Mouse (Mus musculus) liver, embryonic 12.5 days (tissue): ENCODE data around the gene Hapln2. TPM values are rescaled to one million over a fixed set of nuclear protein-coding genes. Genes with fewer than 3 reads are reported as not detected.

ENCODE experiments used
- ATAC-seq: fragments of 200-750 bp; cut with Nextera tagmentation; 2 replicates; pipeline ENCODE4 v1.8.0; 2017; ENCODE audit warnings: moderate number of reproducible peaks, mild to moderate bottlenecking, moderate library complexity
- H3K27ac ChIP-seq: fragments of 300-500 bp; sonication (generic); 2 replicates; pipeline ENCODE4 v1.5.1; 2016; ENCODE audit warnings: mild to moderate bottlenecking
- H3K27me3 ChIP-seq: fragments of 300-500 bp; sonication (generic); replicated peaks from 2 replicates; pipeline ENCODE4 v1.6.1; 2016; ENCODE audit warnings: mild to moderate bottlenecking, moderate library complexity
- H3K36me3 ChIP-seq: fragments of 300-500 bp; sonication (generic); 2 replicates; pipeline ENCODE4 v1.6.1; 2016; ENCODE audit warnings: mild to moderate bottlenecking, moderate library complexity
- H3K4me1 ChIP-seq: fragments of 300-500 bp; sonication (generic); 2 replicates; pipeline ENCODE4 v1.6.1; 2016
- H3K4me2 ChIP-seq: fragments of 300-500 bp; sonication (generic); 2 replicates; pipeline ENCODE4 v1.6.1; 2016; ENCODE audit warnings: mild to moderate bottlenecking, moderate library complexity
- H3K4me3 ChIP-seq: fragments of 300-500 bp; sonication (generic); 2 replicates; pipeline ENCODE4 v1.5.1; 2016; ENCODE audit warnings: mild to moderate bottlenecking, moderate library complexity
- H3K9ac ChIP-seq: fragments of 300-500 bp; sonication (generic); 2 replicates; pipeline ENCODE4 v1.6.1; 2016; ENCODE audit warnings: mild to moderate bottlenecking, moderate library complexity
- H3K9me3 ChIP-seq: fragments of 300-500 bp; sonication (generic); replicated peaks from 2 replicates; pipeline ENCODE4 v1.6.1; 2016; ENCODE audit warnings: mild to moderate bottlenecking, moderate library complexity
- WGBS: fragments of 180-500 bp; shearing (Covaris S2); methylation state at CpG from one replicate; pipeline ENCODE4 v1.1.7; 2016; ENCODE audit not compliant: insufficient replicate concordance; 5-methylcytosine and 5-hydroxymethylcytosine counted together
- polyA plus RNA-seq: library from polyadenylated mRNA; unstranded; fragments of >200 nt; fragmentation: Nextera tagmentation; extraction: Ambion mirVana; gene quantifications from 2 replicates; pipeline ENCODE4 v1.2.1, GENCODE M21; 2016

Hapln2 gene
- not detected in 2 replicates for polyA plus RNA-seq

DNA sequence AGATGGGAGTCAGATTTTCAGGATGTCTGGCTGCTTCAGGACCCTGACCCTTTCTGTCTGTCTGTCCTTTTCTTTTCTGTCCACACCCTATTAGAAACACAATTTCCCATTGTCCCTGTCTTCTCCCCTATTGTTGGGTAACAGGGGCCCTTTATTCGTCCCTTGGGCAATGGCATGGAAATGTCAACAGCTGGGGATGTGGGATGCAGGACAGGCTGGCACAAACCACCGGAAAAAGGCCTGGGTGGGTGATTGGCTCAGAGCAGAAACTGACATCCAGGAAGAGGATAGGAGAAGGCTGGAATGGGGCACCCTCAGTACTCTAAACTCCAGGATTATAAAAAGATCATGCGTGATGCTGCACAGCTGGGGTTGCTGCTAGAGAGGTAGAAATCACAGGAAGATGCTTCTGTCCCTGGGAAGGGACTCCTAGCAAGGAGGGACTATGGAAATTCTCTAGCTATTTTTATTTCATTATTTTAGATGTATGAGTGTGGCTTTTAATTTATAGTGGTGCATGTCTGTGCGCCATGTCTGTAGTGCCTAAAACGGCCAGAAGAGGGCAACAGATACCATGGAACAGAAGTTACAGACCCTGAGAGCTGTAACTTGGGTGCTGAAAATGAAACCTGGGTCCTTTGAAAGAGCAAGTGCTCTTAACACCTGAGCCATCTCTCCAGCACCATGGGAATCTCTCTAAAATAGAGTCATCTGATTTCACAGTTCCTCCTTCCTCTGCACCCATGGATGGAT is at the start of gene Hapln2:
Hapln2 (minus strand) TSS at position 150 of the 753 bp plus-strand sequence.
- ATAC-seq = no peak
- peaks cover 95% of the 10 kb centered on the region for H3K27me3 ChIP-seq
- no peak within 1 kb of the TSS for H3K27ac ChIP-seq
- no peak within 1 kb of the TSS for H3K9ac ChIP-seq
- H3K36me3 ChIP-seq = no peaks in the 10 kb centered on the region
- WGBS = 49% methylated on average over 5 of the region's 5 CpGs
- H3K4me1 ChIP-seq = peaks cover 15% of the 10 kb centered on the region
- H3K4me3 ChIP-seq = no peak within 1 kb of the TSS
- peaks cover 7% of the 10 kb centered on the region; the same call in 1 of the 2 replicates for H3K9me3 ChIP-seq
- no peak within 1 kb of the TSS for H3K4me2 ChIP-seq

DNA sequence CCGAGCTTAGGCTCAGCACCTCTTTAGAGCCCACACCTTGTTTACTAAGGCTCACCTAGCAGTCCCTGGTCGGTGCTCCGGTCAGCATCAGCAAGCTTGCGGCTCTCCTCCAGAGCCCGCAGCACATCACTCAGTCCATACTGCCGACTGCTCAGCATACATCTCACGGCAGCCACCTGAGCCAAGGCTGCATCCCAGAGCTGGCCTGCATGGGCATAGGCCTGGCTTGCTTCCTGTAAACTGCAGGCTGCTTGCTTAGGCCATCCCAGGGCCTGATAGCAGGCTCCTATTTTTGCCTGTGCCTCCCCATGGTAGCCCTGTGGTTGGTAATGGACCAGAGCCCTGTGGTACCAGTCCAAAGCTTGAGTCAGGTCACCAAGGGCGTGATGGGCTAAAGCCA is 47.4 kb upstream of the Hapln2 start:
- Histone ChIP-seq H3K4me1 (no peaks in the 10 kb centered on the region), H3K9ac (no peak overlapping the region), H3K27ac (no peak overlapping the region), H3K27me3 (peaks cover 63% of the 10 kb centered on the region), H3K9me3 (no peaks in the 10 kb centered on the region), H3K36me3 (no peaks in the 10 kb centered on the region), H3K4me3 (no peak overlapping the region), H3K4me2 (no peak overlapping the region)
- ATAC-seq = no peak
- 63% methylated on average over 8 of the region's 8 CpGs for WGBS

- no peak for ATAC-seq
Measured at GRCm38 (mm10) chr3:88074351-88074750, 47.0 kb upstream of the Hapln2 start.

GRCm38 (mm10) chr3:88073631-88074030 is 46.2 kb upstream of the Hapln2 start:
- Histone ChIP-seq H3K9me3 (no peaks in the 10 kb centered on the region), H3K4me1 (no peaks in the 10 kb centered on the region), H3K36me3 (no peaks in the 10 kb centered on the region), H3K4me2 (no peak overlapping the region), H3K27me3 (peaks cover 57% of the 10 kb centered on the region), H3K9ac (no peak overlapping the region), H3K27ac (no peak overlapping the region), H3K4me3 (no peak overlapping the region)
- WGBS = 57% methylated on average over 2 of the region's 2 CpGs
- no peak for ATAC-seq

More at GRCm38 (mm10) chr3:88074351-88074750, 47.0 kb upstream of the Hapln2 start:
- Histone ChIP-seq H3K9me3 (no peaks in the 10 kb centered on the region), H3K4me1 (no peaks in the 10 kb centered on the region), H3K4me2 (no peak overlapping the region), H3K27ac (no peak overlapping the region), H3K36me3 (no peaks in the 10 kb centered on the region), H3K9ac (no peak overlapping the region), H3K4me3 (no peak overlapping the region), H3K27me3 (peaks cover 63% of the 10 kb centered on the region)
- WGBS = 48% methylated on average over 2 of the region's 2 CpGs

DNA sequence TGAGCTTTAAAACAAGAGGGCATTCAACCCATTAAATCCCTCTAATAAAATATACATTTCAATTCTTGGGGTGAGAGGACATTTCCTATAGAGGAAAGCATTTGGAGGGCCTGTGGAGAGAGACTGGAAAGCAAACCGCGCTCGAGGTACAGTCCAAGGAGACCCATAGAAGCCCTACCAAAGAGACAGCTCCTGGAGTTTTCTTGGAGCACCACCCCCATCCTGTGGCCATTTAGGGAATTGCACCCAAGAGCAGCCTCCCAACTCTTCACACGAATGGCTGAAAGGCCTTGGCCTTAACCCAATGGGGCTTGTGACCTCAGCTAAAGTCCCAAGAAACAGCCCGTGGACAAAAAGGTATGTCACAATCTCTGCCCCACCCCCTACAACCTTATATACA is 44.4 kb upstream of the Hapln2 start:
- H3K27me3 ChIP-seq = peaks cover 51% of the 10 kb centered on the region
- no peak overlapping the region for H3K4me3 ChIP-seq
- no peaks in the 10 kb centered on the region for H3K36me3 ChIP-seq
- no peak overlapping the region for H3K27ac ChIP-seq
- H3K4me2 ChIP-seq = no peak overlapping the region
- no peak for ATAC-seq
- no peaks in the 10 kb centered on the region for H3K9me3 ChIP-seq
- no peak overlapping the region for H3K9ac ChIP-seq
- no peaks in the 10 kb centered on the region for H3K4me1 ChIP-seq
- 7% methylated on average over 5 of the region's 5 CpGs for WGBS

DNA sequence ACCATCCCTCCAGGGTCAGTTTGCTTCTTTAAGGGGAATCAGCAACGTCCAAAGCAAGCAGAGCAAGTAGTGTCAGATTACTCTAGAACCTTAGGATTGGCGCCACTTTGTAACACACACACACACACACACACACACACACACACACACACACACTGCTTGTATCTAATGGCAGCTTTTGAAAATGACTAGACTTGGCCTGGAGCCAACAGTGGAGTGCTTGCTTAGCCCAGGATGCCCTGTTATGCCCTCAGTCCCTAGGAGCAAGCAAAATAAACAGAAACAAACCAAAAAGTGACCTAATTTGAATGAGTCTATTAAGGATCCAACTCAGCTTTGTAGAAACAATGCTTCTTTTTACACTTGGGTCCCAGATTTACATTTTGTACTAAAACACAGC is 41.0 kb upstream of the Hapln2 start:
- Histone ChIP-seq H3K27ac (no peak overlapping the region), H3K9ac (no peak overlapping the region), H3K9me3 (no peaks in the 10 kb centered on the region), H3K36me3 (no peaks in the 10 kb centered on the region), H3K4me2 (no peak overlapping the region), H3K27me3 (peaks cover 33% of the 10 kb centered on the region), H3K4me3 (no peak overlapping the region), H3K4me1 (no peaks in the 10 kb centered on the region)
- ATAC-seq = no peak
- 37% methylated on average over 2 of the region's 2 CpGs for WGBS

GRCm38 (mm10) chr3:88057902-88058696 is 30.7 kb upstream of the Hapln2 start, which contains the start of gene Naxe:
Naxe (minus strand) TSS chr3:88058495.
- Histone ChIP-seq H3K36me3 (peaks cover 36% of the 10 kb centered on the region), H3K27me3 (no peaks in the 10 kb centered on the region), H3K9ac (peak within 1 kb of the TSS; percentile 82), H3K27ac (peak within 1 kb of the TSS; percentile 75), H3K4me3 (peak within 1 kb of the TSS; percentile 82), H3K4me2 (peak within 1 kb of the TSS; percentile 91), H3K4me1 (peaks cover 23% of the 10 kb centered on the region), H3K9me3 (no peaks in the 10 kb centered on the region)
- ATAC-seq = peak; percentile 91
- 2% methylated on average over 60 of the region's 60 CpGs for WGBS

DNA sequence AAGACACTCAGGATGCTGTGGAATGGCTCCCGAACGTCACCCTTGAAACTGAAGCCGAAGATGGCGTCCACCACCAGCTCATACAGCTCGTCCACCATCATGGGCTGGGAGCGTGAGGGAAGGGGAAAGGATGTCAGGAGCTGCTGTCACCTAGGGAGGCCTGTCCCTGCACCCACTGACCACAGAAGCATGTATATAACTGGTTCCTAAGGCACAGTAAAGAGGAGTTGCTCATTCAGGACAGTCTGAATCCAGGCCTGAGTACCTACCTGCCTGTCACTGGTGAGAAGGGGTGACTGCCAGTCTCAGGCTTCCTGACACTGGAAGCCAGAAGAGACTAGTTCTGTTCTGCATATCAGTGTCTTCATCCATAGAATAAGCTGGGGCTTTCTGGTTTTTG is 29.6 kb upstream of the Hapln2 start:
- Histone ChIP-seq H3K27me3 (no peaks in the 10 kb centered on the region), H3K4me2 (peak overlapping the region; percentile 91), H3K27ac (no peak overlapping the region), H3K9ac (peak overlapping the region; percentile 82; the same call in 1 of the 2 replicates), H3K4me3 (peak overlapping the region; percentile 82), H3K9me3 (no peaks in the 10 kb centered on the region), H3K36me3 (peaks cover 47% of the 10 kb centered on the region), H3K4me1 (peaks cover 23% of the 10 kb centered on the region)
- no peak for ATAC-seq
- WGBS = 84% methylated on average over 6 of the region's 6 CpGs

GRCm38 (mm10) chr3:88049532-88049931 is 22.1 kb upstream of the Hapln2 start:
- Histone ChIP-seq H3K4me1 (peaks cover 4% of the 10 kb centered on the region; the same call in 1 of the 2 replicates), H3K36me3 (peaks cover 83% of the 10 kb centered on the region), H3K4me2 (no peak overlapping the region), H3K27me3 (no peaks in the 10 kb centered on the region), H3K4me3 (no peak overlapping the region), H3K9me3 (no peaks in the 10 kb centered on the region), H3K9ac (no peak overlapping the region), H3K27ac (no peak overlapping the region)
- no peak for ATAC-seq
- WGBS = 69% methylated on average over 3 of the region's 3 CpGs

DNA sequence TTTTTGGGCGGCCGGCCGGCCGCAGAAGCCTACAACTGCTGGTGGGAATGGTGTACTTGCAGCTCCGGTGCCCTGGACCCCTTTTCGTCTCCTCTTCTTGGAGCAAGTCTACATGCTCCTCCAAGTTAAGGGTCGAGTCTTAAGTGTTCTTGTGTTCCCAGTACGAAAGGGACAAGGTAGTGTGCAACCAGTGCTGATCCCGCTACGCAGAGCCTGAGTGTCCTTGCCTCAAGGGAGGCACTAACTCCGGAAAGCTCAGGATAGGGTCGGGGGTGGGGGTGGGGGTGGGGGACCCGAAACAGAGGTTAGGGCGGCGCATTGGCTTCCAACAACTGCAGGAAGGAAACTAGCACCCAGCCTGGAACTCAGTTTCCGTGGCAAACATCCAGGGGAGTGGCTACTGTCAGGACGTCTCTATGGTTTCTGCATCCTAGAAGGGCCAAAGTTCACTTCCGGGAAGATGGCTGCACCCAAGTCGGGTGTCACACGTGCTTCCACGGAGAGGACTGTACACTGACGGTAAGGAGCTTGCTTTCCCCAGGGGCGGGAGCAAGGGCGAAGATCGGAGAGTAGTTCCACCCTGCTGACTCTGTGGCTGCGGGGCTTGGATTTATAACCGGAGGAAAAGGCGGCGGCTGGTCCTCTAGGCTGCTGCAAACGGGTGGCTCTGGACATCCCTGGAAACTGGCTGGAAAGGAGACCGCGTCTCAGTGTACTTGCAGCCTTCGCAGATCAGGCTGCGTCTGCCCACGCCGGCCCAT is 15.5 kb upstream of the Hapln2 start, which contains the start of gene Gpatch4:
Gpatch4 (plus strand) TSS at position 448 of the 761 bp plus-strand sequence.
- 6% methylated on average over 36 of the region's 36 CpGs for WGBS
- H3K36me3 ChIP-seq = peaks cover 27% of the 10 kb centered on the region; the same call in 1 of the 2 replicates
- peaks cover 31% of the 10 kb centered on the region for H3K27me3 ChIP-seq
- H3K4me1 ChIP-seq = peaks cover 17% of the 10 kb centered on the region
- H3K27ac ChIP-seq = peak within 1 kb of the TSS; percentile 67
- peak within 1 kb of the TSS; percentile 75 for H3K4me3 ChIP-seq
- ATAC-seq = peak; percentile 91
- H3K9ac ChIP-seq = peak within 1 kb of the TSS; percentile 73
- peak within 1 kb of the TSS; percentile 82 for H3K4me2 ChIP-seq
- no peaks in the 10 kb centered on the region for H3K9me3 ChIP-seq

GRCm38 (mm10) chr3:88035561-88036293 is 8.3 kb upstream of the Hapln2 start:
- Histone ChIP-seq H3K9me3 (no peaks in the 10 kb centered on the region), H3K9ac (no peak overlapping the region), H3K4me3 (no peak overlapping the region), H3K4me1 (no peaks in the 10 kb centered on the region), H3K27ac (no peak overlapping the region), H3K27me3 (peaks cover 82% of the 10 kb centered on the region), H3K36me3 (no peaks in the 10 kb centered on the region), H3K4me2 (no peak overlapping the region)
- WGBS = 37% methylated on average over 1 of the region's 1 CpGs
- ATAC-seq = no peak
